Mouse (Mus musculus): ENCODE results near the gene Nlrp9a.
"Not testable (repeated sequence)": the region's sequence is repeated elsewhere in the genome, so short reads cannot be mapped to it uniquely, and the experiment has no call there.

The Nlrp9a gene

GRCm38 (mm10) chr7:26534723-26535122 lies at the start of gene Nlrp9a:
Gene Nlrp9a (plus strand): TSS chr7:26535023.
- not testable (repeated sequence) for DNase-seq

- peak; percentile 3 to 8 for DNase-seq
These were observed 45.3 kb upstream of the Nlrp9a start for GRCm38 (mm10) chr7:26489514-26489913.

- no peak for DNase-seq
These were observed 54.3 kb downstream of the Nlrp9a start for GRCm38 (mm10) chr7:26589077-26589476.

DNA sequence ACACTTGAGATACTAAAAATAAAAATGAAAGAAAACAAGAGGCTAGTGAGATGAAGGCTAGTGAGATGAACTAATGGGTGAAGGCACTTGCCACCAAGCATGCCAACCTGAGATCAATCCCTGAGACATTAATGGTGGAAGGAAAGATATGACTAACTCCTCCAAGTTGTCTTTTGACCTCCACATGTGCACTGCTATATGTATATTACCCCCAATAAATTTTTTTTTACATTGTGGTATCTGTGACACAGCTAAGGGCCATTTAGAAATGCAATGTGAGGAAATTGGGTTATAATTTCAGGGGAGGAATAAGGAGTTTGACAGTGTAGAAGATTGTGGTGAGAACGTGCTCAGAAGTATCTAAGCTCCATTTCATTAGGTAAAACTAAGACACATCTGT lies 55.0 kb downstream of the Nlrp9a start:
- no peak for DNase-seq

DNA sequence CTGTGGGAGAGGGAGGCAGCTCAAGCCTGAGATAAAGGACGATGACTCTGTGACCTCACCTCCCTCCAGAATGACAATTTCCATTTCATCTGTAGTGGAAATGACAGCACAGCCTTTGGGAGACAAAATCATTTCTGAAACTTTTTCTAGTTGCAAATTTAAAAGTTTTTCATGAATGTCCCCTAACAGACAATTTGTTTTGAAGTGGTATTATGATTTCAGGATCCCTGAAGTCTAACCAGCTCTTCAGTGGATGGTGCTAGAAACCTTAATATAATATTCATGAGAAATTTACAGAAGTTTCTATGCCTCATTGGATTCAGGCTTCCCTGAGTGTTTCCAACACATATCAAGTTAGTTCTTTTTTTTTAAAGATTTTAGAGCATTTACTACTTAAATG lies 83.5 kb downstream of the Nlrp9a start, which contains the start of gene Vmn1r185:
Vmn1r185 (minus strand) TSS at position 101 of the 400 bp plus-strand sequence.
- DNase-seq: not testable (repeated sequence)

All from kidney, postnatal 4 days (tissue).